Mouse (Mus musculus): ENCODE measurements around the gene Lrr1.

The Lrr1 gene

GRCm38 (mm10) chr12:69158765-69159577, 9.6 kb upstream of the Lrr1 start, which contains the start of gene Rps29:
Gene Rps29 (minus strand): TSS chr12:69159186.
- in situ Hi-C loops (cut with MboI; ENCODE audit: unreplicated experiment in 2 of 2) = loop anchor here (25.0 kb wide), 2 partner anchors 978 to 1803 kb away; partner anchors contain the start of gene Psma3 (in 1 of the 2)

- in situ Hi-C loops (cut with MboI; ENCODE audit: unreplicated experiment in 2 of 2) = loop anchor here (25.0 kb wide), 2 partner anchors 978 to 1803 kb away; partner anchors contain the start of gene Psma3 (in 1 of the 2)
Observed at GRCm38 (mm10) chr12:69159578-69159940, 9.1 kb upstream of the Lrr1 start.

GRCm38 (mm10) chr12:69160677-69161076, 7.9 kb upstream of the Lrr1 start:
- in situ Hi-C loops (cut with MboI; ENCODE audit: unreplicated experiment in 2 of 2) = loop anchor here (25.0 kb wide), 2 partner anchors 977 to 1802 kb away; partner anchors contain the start of gene Psma3 (in 1 of the 2)

GRCm38 (mm10) chr12:69163586-69163985, 5.0 kb upstream of the Lrr1 start:
- in situ Hi-C loops (cut with MboI; ENCODE audit: unreplicated experiment in 2 of 2) = loop anchor here (25.0 kb wide), 2 partner anchors 974 to 1799 kb away; partner anchors contain the start of gene Psma3 (in 1 of the 2)

GRCm38 (mm10) chr12:69164904-69165303, 3.7 kb upstream of the Lrr1 start:
- in situ Hi-C loops (cut with MboI; ENCODE audit: unreplicated experiment in 2 of 2) = loop anchor here (25.0 kb wide), 2 partner anchors 972 to 1797 kb away; partner anchors contain the start of gene Psma3 (in 1 of the 2)

- in situ Hi-C loops (cut with MboI; ENCODE audit: unreplicated experiment in 2 of 2) = loop anchor here (25.0 kb wide), 2 partner anchors 970 to 1795 kb away; partner anchors contain the start of gene Psma3 (in 1 of the 2)
Observed at GRCm38 (mm10) chr12:69166861-69167581, 1.6 kb upstream of the Lrr1 start.

GRCm38 (mm10) chr12:69167656-69168460, 756 bp upstream of the Lrr1 start:
- in situ Hi-C loops (cut with MboI; ENCODE audit: unreplicated experiment in 2 of 2) = loop anchor here (25.0 kb wide), 2 partner anchors 969 to 1794 kb away; partner anchors contain the start of gene Psma3 (in 1 of the 2)

- in situ Hi-C loops (cut with MboI; ENCODE audit: unreplicated experiment in 2 of 2) = loop anchor here (25.0 kb wide), 2 partner anchors 966 to 1791 kb away; partner anchors contain the start of gene Psma3 (in 1 of the 2)
Observed at GRCm38 (mm10) chr12:69171307-69171706, 2.7 kb downstream of the Lrr1 start.

- in situ Hi-C loops (cut with MboI; ENCODE audit: unreplicated experiment in 2 of 2) = loop anchor here (25.0 kb wide), 3 partner anchors 811 to 1786 kb away; partner anchors contain the start of genes Frmd6 (in 1 of the 2), Psma3 (in 1 of the 2) and Sav1 (in 1 of the 2)
Observed at GRCm38 (mm10) chr12:69175975-69176374, 7.4 kb downstream of the Lrr1 start.

- in situ Hi-C loops (cut with MboI; ENCODE audit: unreplicated experiment in 2 of 2) = loop anchor here (25.0 kb wide), 3 partner anchors 810 to 1785 kb away; partner anchors contain the start of genes Frmd6 (in 1 of the 2), Psma3 (in 1 of the 2) and Sav1 (in 1 of the 2)
Observed at GRCm38 (mm10) chr12:69177526-69177925, 8.9 kb downstream of the Lrr1 start.

- in situ Hi-C loops (cut with MboI; ENCODE audit: unreplicated experiment in 2 of 2) = loop anchor here (25.0 kb wide), 3 partner anchors 808 to 1783 kb away; partner anchors contain the start of genes Frmd6 (in 1 of the 2), Psma3 (in 1 of the 2) and Sav1 (in 1 of the 2)
Observed at GRCm38 (mm10) chr12:69179371-69179770, 10.8 kb downstream of the Lrr1 start.

- in situ Hi-C loops (cut with MboI; ENCODE audit: unreplicated experiment in 2 of 2) = loop anchor here (25.0 kb wide), 3 partner anchors 806 to 1781 kb away; partner anchors contain the start of genes Frmd6 (in 1 of the 2), Psma3 (in 1 of the 2) and Sav1 (in 1 of the 2)
Observed at GRCm38 (mm10) chr12:69181800-69182199, 13.2 kb downstream of the Lrr1 start.

GRCm38 (mm10) chr12:69183583-69184308, 15.1 kb downstream of the Lrr1 start, which contains the start of the genes Rpl36al and Mgat2:
Gene Rpl36al (minus strand): TSS chr12:69184083.
Gene Mgat2 (plus strand): TSS chr12:69184157.
- in situ Hi-C loops (cut with MboI; ENCODE audit: unreplicated experiment in 2 of 2) = loop anchor here (25.0 kb wide), 3 partner anchors 804 to 1779 kb away; partner anchors contain the start of genes Frmd6 (in 1 of the 2), Psma3 (in 1 of the 2) and Sav1 (in 1 of the 2)

- in situ Hi-C loops (cut with MboI; ENCODE audit: unreplicated experiment in 2 of 2) = loop anchor here (25.0 kb wide), 3 partner anchors 803 to 1778 kb away; partner anchors contain the start of genes Frmd6 (in 1 of the 2), Psma3 (in 1 of the 2) and Sav1 (in 1 of the 2)
Observed at GRCm38 (mm10) chr12:69184342-69185295, 16.0 kb downstream of the Lrr1 start.

- in situ Hi-C loops (cut with MboI; ENCODE audit: unreplicated experiment in 2 of 2) = loop anchor here (25.0 kb wide), 3 partner anchors 802 to 1777 kb away; partner anchors contain the start of genes Frmd6 (in 1 of the 2), Psma3 (in 1 of the 2) and Sav1 (in 1 of the 2)
Observed at GRCm38 (mm10) chr12:69185371-69185770, 16.8 kb downstream of the Lrr1 start.

- in situ Hi-C loops (cut with MboI; ENCODE audit: unreplicated experiment in 2 of 2) = loop anchor here (25.0 kb wide), 3 partner anchors 800 to 1775 kb away; partner anchors contain the start of genes Frmd6 (in 1 of the 2), Psma3 (in 1 of the 2) and Sav1 (in 1 of the 2)
Observed at GRCm38 (mm10) chr12:69186811-69187471, 18.3 kb downstream of the Lrr1 start.
